Mouse (Mus musculus): ENCODE results near the gene Snu13.

The Snu13 gene

DNA sequence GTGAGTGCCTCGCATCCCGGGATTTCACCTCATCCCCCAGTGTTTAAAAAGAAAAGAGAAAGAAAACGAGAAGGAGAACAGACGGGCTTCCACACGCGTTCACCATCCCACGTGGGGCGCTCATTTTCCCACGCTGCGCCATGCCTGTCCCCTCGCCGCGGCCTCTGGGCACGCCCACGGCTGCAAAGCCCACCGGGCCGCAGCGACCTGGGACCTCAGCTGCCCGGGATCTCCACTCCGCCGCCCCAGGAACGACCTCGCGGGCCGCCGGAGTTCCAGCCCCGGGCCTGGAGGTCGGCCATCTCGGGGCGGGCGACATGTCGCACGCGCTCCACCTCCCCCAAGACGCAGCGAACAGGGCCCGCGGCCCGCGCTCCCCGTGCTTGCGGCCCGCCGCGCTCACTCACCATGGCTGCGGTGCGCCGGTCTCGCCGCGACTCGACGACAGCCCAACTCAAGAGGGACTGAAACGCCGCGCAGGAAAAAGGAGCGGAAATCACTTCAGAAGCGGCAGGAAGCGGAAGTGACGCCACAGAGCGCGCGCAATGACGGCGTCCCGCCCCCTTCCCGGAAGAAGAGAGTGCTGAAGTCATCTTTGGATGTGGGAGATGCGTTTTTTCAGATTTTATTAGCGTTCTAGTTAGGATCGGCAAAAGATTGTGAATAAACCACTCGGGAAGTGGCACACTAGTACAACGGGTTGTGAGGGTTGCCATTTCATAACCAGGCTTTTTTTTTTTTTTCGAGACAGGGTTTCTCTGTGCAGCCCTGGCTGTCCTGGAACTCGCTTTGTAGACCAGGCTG is at the start of gene Snu13:
Gene Snu13, minus strand, starts transcription at position 519 of the 804 bp plus-strand sequence.
- peak; percentile 79 for DNase-seq (ENCODE audit: low spot score)

DNA sequence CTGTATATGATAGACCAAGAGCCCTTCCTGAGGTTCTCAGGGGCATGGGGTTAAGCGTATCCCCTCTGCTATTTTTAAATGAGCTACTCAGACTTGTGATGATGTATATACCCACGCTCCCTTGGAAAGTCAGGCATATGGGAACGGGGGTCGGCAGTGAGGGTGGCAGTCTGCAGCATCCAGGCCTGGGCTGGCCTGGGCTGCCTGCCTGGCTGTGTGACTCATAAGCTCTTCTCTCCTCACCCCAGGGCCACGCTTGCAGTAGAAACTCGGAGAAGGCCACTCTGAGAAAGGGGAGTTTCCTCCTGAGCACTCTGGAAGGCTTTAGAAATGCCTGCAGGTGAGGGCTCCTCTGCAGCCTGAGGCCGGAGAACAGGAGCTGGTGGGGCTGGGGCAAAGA is 43.7 kb upstream of the Snu13 start:
- DNase-seq (ENCODE audit: low spot score) = no peak

DNA sequence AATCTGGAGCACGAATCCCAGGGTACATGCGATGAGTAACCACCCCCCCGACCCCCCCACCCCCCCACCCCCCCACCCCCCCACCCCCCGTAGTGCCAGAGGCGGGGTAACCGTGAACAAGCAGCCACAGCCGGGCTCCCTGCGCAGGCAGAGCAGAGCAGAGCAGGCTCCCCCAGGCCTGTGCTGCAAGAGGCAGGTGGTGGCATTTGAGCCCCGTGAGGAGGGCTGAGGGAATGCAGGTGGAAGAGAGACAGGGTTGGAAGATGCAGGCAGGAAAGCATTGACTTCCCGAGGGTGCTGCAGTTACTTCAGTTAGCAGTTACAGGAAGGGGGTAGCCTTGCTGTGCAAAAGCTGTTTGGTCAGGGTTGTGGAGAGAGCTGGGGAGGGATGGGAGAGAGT is 39.9 kb upstream of the Snu13 start:
- DNase-seq (ENCODE audit: low spot score) = no peak

- DNase-seq (ENCODE audit: low spot score) = no peak
These were observed 38.7 kb upstream of the Snu13 start for GRCm38 (mm10) chr15:82086131-82086530.

- no peak for DNase-seq (ENCODE audit: low spot score)
These were observed 38.2 kb upstream of the Snu13 start for GRCm38 (mm10) chr15:82085606-82086005.

- DNase-seq (ENCODE audit: low spot score) = no peak
These were observed 33.8 kb upstream of the Snu13 start for GRCm38 (mm10) chr15:82081161-82081560.

- DNase-seq (ENCODE audit: low spot score) = no peak
These were observed 32.5 kb upstream of the Snu13 start for GRCm38 (mm10) chr15:82079883-82080282.

GRCm38 (mm10) chr15:82073490-82073889 is 26.1 kb upstream of the Snu13 start:
- DNase-seq (ENCODE audit: low spot score) = no peak

- DNase-seq (ENCODE audit: low spot score) = no peak
These were observed 24.5 kb upstream of the Snu13 start for GRCm38 (mm10) chr15:82071816-82072469.

DNA sequence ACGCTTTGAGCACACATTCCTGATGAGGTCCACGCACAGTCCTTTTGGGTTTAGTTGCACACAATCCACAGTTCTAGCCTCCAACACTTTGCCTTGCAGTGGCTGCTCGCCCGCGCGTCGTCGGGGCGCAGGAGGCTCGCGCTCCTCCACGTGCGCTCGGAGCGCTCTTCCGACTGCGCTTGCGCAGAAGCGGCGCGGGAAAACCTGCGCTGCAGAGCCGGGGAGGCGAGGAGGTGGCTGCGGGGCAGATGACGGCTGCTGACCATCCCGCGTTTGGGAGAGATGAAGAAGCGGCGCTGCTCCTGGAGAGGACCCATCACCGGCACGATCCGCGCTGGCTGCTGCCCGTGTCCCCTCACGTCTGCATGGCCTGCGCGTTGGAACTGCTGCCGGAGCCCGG is 22.5 kb upstream of the Snu13 start, which contains the start of gene Mei1:
Gene Mei1, plus strand, starts transcription at position 99 of the 400 bp plus-strand sequence.
- DNase-seq (ENCODE audit: low spot score) = no peak

- DNase-seq (ENCODE audit: low spot score) = peak; percentile 65
These were observed 18.1 kb upstream of the Snu13 start for GRCm38 (mm10) chr15:82065511-82065910.

DNA sequence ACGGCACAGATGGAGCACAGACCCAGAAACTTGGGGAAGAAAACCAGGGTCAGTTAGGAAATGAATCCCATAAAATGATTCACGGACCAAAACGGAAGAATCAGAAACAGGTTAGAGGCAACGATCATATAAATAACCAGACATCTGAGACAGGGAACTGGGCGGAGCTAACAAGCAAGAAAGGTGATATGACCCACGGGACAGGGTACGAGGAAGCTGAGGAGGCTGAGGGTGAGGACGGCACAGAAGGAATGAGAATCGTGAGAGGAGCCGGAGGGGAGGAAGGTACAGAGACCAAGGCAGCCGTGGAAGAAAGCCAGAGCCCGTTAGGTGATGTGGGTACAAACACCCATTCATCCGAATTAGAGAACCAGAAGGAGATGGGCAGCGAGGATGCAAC is 16.5 kb upstream of the Snu13 start:
- DNase-seq (ENCODE audit: low spot score) = no peak

DNA sequence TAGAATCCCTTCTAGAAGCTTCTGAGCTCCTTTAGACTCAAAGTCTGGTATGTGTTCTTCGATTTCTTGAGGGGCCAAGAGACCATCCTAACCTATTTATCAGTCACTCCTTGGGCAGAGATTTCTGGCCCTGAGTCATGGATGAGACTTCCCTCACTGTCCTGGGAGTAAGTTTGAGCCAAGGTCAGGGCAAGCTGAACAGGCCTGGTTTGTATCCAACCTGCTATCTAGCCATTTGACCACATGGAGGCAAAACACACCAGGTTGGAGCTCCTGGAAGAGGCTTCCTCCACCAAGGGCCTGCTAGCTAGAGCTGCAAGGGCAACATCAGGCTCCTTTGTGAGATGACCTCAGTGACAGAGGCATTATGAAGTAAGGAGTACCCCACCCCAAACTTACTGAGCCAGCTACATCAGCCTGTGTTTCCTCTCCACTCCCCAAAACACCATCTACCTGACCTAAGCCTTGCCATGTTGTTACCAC is 11.4 kb upstream of the Snu13 start, which contains the start of gene 4930407I10Rik:
Gene 4930407I10Rik, plus strand, starts transcription at position 433 of the 483 bp plus-strand sequence.
- no peak for DNase-seq (ENCODE audit: low spot score)

DNA sequence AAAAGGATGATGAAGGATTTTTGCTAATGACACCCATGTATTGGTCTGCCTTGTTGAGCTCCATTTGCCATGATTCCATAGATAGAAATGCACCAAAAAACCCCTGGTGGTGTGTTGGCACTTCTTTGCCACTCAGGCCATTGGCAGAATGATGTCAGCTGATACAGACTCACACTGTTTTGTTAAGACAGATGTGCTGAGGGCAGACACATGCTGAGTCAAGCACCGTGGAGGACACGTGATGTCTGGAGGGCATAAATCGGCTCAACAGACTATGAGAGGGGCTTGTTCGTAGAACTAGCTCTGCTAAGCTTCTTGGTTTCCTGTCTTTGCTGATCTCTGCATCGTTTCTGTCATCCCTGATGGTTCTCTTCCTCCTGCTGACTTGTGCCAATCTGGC is 5.1 kb upstream of the Snu13 start:
- no peak for DNase-seq (ENCODE audit: low spot score)

DNA sequence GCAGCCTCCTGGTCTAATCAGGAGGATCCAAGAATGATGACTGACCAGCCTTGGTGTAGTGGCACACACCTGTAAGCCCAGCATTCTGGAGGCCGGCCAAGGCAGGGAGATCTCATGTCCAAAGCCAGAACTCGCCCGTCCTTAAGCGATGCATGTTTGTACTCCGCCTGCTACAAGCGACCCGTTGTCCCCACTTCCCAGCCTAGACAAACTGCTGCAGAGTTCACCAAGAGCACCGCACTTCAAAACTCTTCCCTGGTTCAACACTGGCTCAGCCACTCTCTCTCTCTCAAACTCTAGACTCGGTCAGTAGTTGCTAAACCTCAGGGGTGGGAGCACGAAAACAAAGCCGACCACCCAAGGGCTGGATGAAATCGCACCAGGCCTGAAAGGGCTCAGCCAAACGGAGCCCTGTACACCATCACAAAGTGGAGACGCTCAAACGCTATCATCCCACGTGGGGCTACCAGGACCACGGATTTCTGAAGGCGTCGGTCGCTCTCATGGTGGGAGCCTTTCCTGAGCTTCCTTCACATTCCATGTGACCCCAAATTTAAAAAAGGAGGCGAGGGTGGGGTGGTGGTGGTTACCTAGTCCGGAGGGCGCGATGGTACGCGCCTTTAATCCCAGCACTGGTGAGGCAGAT is 1.0 kb downstream of the Snu13 start:
- no peak for DNase-seq (ENCODE audit: low spot score)

GRCm38 (mm10) chr15:82044166-82044784 is 3.1 kb downstream of the Snu13 start:
- no peak for DNase-seq (ENCODE audit: low spot score)

DNA sequence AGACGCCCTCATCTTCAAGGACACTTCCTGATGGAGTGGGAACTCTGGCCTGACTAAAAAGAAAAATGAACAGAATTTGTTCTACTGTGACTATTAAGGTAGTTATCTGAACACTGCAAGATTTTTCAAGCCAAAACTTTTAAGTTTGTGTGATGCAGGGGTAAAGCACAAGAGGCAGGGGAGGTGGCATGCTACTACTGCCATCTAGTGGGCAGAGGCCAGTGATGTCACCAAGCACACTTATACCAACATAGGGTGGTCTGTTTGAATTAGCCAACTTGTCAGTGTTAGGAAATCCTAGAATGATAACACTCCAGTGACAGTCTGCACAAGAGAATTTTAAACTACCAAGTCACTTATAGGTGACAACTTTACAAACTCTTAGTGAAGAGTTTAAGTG is 6.7 kb downstream of the Snu13 start:
- peak; percentile 56 for DNase-seq (ENCODE audit: low spot score)

- DNase-seq (ENCODE audit: low spot score) = no peak
These were observed 11.3 kb downstream of the Snu13 start for GRCm38 (mm10) chr15:82035904-82036689.

DNA sequence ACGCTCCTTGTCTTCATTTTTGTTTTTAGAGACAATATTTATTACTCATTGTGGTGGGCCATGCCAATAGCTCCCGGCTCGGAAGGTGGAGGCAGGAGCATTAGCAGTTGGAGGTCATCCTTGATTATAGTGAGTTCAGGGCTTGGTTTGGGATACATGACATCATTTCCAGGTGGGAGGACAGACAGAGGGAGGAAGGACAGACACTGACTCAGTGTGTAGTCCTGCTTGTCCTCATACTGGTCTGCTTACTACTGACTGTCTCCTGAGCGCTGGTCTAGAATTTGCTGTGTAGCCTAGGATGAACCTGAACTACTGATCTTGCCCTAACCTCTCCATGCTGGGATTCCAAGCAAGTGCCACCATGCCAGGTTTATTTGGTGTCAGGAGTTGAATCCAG is 13.6 kb downstream of the Snu13 start, which contains the start of gene Desi1:
Gene Desi1, minus strand, starts transcription at position 101 of the 400 bp plus-strand sequence.
- no peak for DNase-seq (ENCODE audit: low spot score)

GRCm38 (mm10) chr15:82032386-82032785 is 15.0 kb downstream of the Snu13 start:
- DNase-seq (ENCODE audit: low spot score) = no peak

- DNase-seq (ENCODE audit: low spot score) = no peak
These were observed 19.7 kb downstream of the Snu13 start for GRCm38 (mm10) chr15:82027726-82028125.
